Mouse (Mus musculus): ENCODE data around the gene Arsb. TPM values are rescaled to one million over a fixed set of nuclear protein-coding genes. Genes with fewer than 3 reads are reported as not detected.

Gene Arsb
- polyA plus RNA-seq, 1 experiment from 2014 or later: 4.9 TPM

DNA sequence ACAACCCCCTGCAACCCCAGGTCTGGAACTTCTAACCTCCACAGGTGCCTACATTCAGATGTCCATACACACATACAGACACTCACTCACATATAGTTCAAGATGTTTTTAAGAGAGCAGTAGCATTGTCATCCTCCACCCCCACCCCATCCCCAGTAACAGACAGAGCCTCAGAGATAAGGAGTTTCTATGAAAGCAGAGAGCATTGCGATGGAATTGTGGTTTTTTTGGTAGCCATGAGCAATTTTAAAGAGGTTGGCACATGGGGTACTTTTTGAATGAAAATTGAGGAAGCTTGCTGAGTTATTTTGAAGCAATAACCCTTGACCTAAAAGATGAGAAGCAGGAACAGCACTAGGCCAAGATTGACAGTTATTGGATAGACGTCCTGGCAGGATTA, 89.8 kb downstream of the Arsb start:
- H3K27ac ChIP-seq (replicated peaks): no peak overlapping the region
- H3K4me2 ChIP-seq (replicated peaks; ENCODE audit: low read depth): no peak overlapping the region
- ATAC-seq (ENCODE audit: low FRiP score, low TSS enrichment) (no peak), DNase-seq (ENCODE audit: low spot score) (no peak)
- no peaks in the 10 kb centered on the region for H3K4me1 ChIP-seq (replicated peaks; ENCODE audit: control insufficient read depth, insufficient read depth)
- no peaks in the 10 kb centered on the region for H3K9me3 ChIP-seq (ENCODE audit: control insufficient read depth, low read length)
- TF ChIP-seq EP300 (optimal IDR thresholded peaks at IDR 0.05): no peak
- no peak overlapping the region for H3K9ac ChIP-seq (ENCODE audit: low read length)
- no peaks in the 10 kb centered on the region for H3K36me3 ChIP-seq (ENCODE audit: control insufficient read depth, insufficient read depth, low read length)
- H3K27me3 ChIP-seq (ENCODE audit: control insufficient read depth, insufficient read depth, low read length): no peaks in the 10 kb centered on the region
- WGBS: 67% methylated on average over 2 of the region's 2 CpGs
- H3K4me3 ChIP-seq (ENCODE audit: low read depth, low read length): no peak overlapping the region

DNA sequence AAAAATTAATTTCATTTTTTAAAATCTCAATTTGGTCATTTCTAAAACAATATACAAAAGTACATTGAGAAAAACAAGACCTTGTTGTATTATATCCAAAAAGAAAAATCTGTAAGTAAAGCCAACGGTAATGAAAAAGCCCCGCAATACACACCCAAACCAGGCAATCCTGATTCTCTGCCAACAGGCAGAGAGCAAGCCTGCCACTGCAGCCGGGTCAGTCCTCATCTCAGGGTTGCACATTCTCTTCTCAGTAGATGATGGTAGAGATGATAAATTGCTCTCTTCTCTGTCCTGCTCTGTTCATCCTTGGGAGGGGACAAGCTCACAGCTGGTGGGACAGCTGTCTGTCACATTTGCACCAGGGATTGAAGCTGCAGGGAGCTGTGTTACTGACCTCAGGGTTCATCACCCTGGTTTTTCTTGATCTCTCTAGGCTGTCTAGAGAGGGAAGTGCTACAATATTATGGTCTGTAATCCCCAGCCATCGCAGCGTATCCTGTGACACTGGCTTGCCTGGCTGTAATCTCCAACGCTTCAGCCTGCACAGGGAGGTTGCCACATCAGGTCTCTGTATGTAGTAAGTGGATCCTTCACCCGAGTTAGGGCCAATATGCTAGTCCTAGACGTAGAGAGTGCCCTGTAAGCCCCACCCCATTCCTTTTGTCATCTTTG, 92.8 kb downstream of the Arsb start:
- no peak for ATAC-seq (ENCODE audit: low FRiP score, low TSS enrichment)

DNA sequence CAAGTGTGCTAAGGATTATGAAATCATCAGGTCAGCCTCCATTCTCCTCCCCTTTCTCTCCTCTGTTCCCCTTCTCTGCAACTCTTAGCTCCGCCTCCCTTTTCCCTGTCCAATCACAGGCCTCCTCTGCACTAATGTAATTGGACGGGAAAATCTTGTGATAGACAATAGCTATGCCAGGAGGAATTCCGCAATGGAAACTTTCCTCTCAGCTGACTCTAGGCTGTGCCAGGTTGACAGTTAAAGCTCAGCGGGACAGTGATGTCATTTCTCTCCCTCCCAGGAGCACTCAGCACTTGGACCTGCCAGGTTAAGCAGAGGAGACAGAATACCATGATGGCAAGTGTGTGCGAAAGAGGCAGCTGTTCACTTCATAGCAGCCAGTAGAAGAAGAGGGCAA, 95.2 kb downstream of the Arsb start:
- no peak for ATAC-seq (ENCODE audit: low FRiP score, low TSS enrichment)
- H3K27me3 ChIP-seq (ENCODE audit: control insufficient read depth, insufficient read depth, low read length): no peaks in the 10 kb centered on the region
- H3K4me2 ChIP-seq (replicated peaks; ENCODE audit: low read depth): no peak overlapping the region
- H3K4me3 ChIP-seq (ENCODE audit: low read depth, low read length): no peak overlapping the region
- 77% methylated on average over 5 of the region's 5 CpGs for WGBS
- no peak for DNase-seq (ENCODE audit: low spot score)
- H3K27ac ChIP-seq (replicated peaks): no peak overlapping the region
- H3K9ac ChIP-seq (ENCODE audit: low read length): no peak overlapping the region
- no peak for TF ChIP-seq EP300 (optimal IDR thresholded peaks at IDR 0.05)
- no peak for TF ChIP-seq CTCF (IDR thresholded peaks at IDR 0.05; ENCODE audit: low read depth)
- no peaks in the 10 kb centered on the region for H3K4me1 ChIP-seq (replicated peaks; ENCODE audit: control insufficient read depth, insufficient read depth)
- H3K36me3 ChIP-seq (ENCODE audit: control insufficient read depth, insufficient read depth, low read length): no peaks in the 10 kb centered on the region
- no peaks in the 10 kb centered on the region for H3K9me3 ChIP-seq (ENCODE audit: control insufficient read depth, low read length)

More for the DNA sequence above, 92.8 kb downstream of the Arsb start:
- TF ChIP-seq EP300 (optimal IDR thresholded peaks at IDR 0.05): no peak
- TF ChIP-seq CTCF (IDR thresholded peaks at IDR 0.05; ENCODE audit: low read depth): no peak
- Histone ChIP-seq H3K36me3 (ENCODE audit: control insufficient read depth, insufficient read depth, low read length) (no peaks in the 10 kb centered on the region), H3K9me3 (ENCODE audit: control insufficient read depth, low read length) (no peaks in the 10 kb centered on the region), H3K27me3 (ENCODE audit: control insufficient read depth, insufficient read depth, low read length) (no peaks in the 10 kb centered on the region), H3K27ac (replicated peaks) (no peak overlapping the region), H3K9ac (ENCODE audit: low read length) (no peak overlapping the region), H3K4me3 (ENCODE audit: low read depth, low read length) (no peak overlapping the region), H3K4me2 (replicated peaks; ENCODE audit: low read depth) (no peak overlapping the region), H3K4me1 (replicated peaks; ENCODE audit: control insufficient read depth, insufficient read depth) (no peaks in the 10 kb centered on the region)
- no peak for DNase-seq (ENCODE audit: low spot score)
- WGBS: 47% methylated on average over 8 of the region's 8 CpGs

DNA sequence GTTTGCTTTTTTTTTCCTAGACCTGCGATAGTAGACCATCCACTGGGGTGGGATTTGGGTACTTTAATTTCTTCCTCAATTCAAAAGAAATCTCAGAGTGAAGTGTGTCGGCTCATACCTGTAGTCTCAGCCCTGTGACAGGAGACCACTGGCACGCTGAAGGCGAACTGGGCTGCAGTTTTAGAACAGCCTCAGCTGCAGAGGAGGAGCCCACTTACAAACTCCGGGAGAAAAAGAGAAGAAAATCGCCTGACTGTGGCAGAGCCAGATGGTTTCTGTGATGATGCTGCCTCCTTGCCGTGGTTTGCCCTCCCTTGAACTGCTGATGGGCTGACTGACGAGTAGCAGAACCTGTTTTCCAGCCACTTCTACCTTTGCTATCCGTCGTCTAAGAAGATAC, 100.3 kb downstream of the Arsb start:
- Histone ChIP-seq H3K9ac (ENCODE audit: low read length) (no peak overlapping the region), H3K4me1 (replicated peaks; ENCODE audit: control insufficient read depth, insufficient read depth) (no peaks in the 10 kb centered on the region), H3K36me3 (ENCODE audit: control insufficient read depth, insufficient read depth, low read length) (no peaks in the 10 kb centered on the region), H3K27me3 (ENCODE audit: control insufficient read depth, insufficient read depth, low read length) (no peaks in the 10 kb centered on the region), H3K4me3 (ENCODE audit: low read depth, low read length) (no peak overlapping the region), H3K4me2 (replicated peaks; ENCODE audit: low read depth) (no peak overlapping the region), H3K9me3 (ENCODE audit: control insufficient read depth, low read length) (no peaks in the 10 kb centered on the region), H3K27ac (replicated peaks) (no peak overlapping the region)
- ATAC-seq (ENCODE audit: low FRiP score, low TSS enrichment) (no peak), DNase-seq (ENCODE audit: low spot score) (no peak)
- 72% methylated on average over 10 of the region's 10 CpGs for WGBS
- no peak for TF ChIP-seq EP300 (optimal IDR thresholded peaks at IDR 0.05)
- no peak for TF ChIP-seq CTCF (IDR thresholded peaks at IDR 0.05; ENCODE audit: low read depth)

DNA sequence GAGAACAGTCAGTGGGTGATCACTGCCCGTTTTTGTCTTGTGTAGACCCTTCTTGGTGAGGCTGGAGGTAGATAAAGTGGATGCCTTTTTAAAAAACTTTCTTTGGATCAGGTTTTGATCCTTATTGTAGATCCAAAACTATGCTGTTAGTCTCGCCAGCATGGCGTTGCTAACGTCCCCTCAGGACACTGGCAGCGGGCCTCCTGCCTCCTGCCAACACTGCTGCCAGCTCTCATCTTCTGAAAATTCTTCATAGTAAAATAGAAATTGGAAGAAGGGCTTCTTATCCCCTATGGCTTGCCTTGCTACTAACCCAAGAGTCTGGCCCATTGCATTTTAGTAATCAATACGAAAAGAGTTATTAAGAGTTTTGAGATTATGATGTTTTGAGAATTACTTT, 101.2 kb downstream of the Arsb start:
- H3K4me3 ChIP-seq (ENCODE audit: low read depth, low read length): no peak overlapping the region
- H3K36me3 ChIP-seq (ENCODE audit: control insufficient read depth, insufficient read depth, low read length): no peaks in the 10 kb centered on the region
- no peak overlapping the region for H3K27ac ChIP-seq (replicated peaks)
- H3K9me3 ChIP-seq (ENCODE audit: control insufficient read depth, low read length): no peaks in the 10 kb centered on the region
- no peaks in the 10 kb centered on the region for H3K27me3 ChIP-seq (ENCODE audit: control insufficient read depth, insufficient read depth, low read length)
- TF ChIP-seq EP300 (optimal IDR thresholded peaks at IDR 0.05) (no peak), CTCF (IDR thresholded peaks at IDR 0.05; ENCODE audit: low read depth) (no peak)
- H3K4me1 ChIP-seq (replicated peaks; ENCODE audit: control insufficient read depth, insufficient read depth): no peaks in the 10 kb centered on the region
- ATAC-seq (ENCODE audit: low FRiP score, low TSS enrichment) (no peak), DNase-seq (ENCODE audit: low spot score) (no peak)
- H3K9ac ChIP-seq (ENCODE audit: low read length): no peak overlapping the region
- H3K4me2 ChIP-seq (replicated peaks; ENCODE audit: low read depth): no peak overlapping the region
- WGBS: 90% methylated on average over 6 of the region's 6 CpGs

DNA sequence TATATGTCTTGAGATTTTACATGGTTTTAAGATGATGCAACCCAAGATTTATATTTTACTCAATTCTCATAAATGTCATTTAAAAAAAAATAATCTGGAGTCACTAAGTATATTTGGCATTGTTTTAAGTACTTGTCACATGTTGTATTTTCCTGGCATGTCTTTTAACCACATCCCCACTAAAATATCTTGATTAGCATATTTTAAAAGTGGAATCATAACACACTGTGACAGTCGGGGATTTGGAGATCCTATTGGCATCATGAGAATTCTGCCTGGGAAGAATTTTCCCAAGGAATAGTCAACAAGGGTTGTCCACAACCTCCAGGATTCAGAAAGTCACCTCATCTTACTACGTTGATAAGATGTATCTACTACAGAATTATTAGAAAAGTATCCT, 106.5 kb downstream of the Arsb start:
- no peak overlapping the region for H3K4me3 ChIP-seq (ENCODE audit: low read depth, low read length)
- no peaks in the 10 kb centered on the region for H3K4me1 ChIP-seq (replicated peaks; ENCODE audit: control insufficient read depth, insufficient read depth)
- H3K36me3 ChIP-seq (ENCODE audit: control insufficient read depth, insufficient read depth, low read length): no peaks in the 10 kb centered on the region
- 72% methylated on average over 2 of the region's 2 CpGs for WGBS
- TF ChIP-seq CTCF (IDR thresholded peaks at IDR 0.05; ENCODE audit: low read depth): no peak
- TF ChIP-seq EP300 (optimal IDR thresholded peaks at IDR 0.05): no peak
- no peak overlapping the region for H3K27ac ChIP-seq (replicated peaks)
- no peak overlapping the region for H3K4me2 ChIP-seq (replicated peaks; ENCODE audit: low read depth)
- H3K27me3 ChIP-seq (ENCODE audit: control insufficient read depth, insufficient read depth, low read length): no peaks in the 10 kb centered on the region
- DNase-seq (ENCODE audit: low spot score) (no peak), ATAC-seq (ENCODE audit: low FRiP score, low TSS enrichment) (no peak)
- H3K9me3 ChIP-seq (ENCODE audit: control insufficient read depth, low read length): no peaks in the 10 kb centered on the region
- no peak overlapping the region for H3K9ac ChIP-seq (ENCODE audit: low read length)

All from stomach, postnatal 0 days (tissue).